ENCODE assay signal across 18 mouse cellular contexts in the genomic region with DNA sequence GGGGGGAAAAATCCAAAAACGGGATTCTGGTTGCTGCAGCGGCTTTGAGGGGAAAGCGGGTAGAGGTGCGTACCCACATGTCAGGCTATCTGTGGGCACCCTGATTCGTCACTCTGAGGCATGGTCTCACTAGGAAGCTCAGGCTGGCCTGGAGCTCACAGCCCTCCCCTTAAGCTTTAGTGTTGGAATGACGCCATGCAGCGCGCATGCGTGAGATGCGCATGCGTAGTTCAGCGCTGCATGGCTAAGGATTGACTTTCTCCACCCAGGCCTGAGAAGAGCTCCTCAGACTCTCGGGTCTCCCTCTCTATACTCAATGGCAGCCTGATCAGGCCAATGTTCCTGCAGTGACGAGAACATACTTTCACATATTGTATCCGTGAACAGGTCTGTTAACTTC. TPM values are rescaled to one million over a fixed set of nuclear protein-coding genes. Genes with fewer than 3 reads are reported as not detected.
A peak's percentile ranks its signal among the peaks of the same experiment; 100 is the strongest.
DNase-seq lines count a peak whose midpoint lies in the region; ATAC-seq and TF ChIP-seq lines count a peak whose summit lies in the region.
"Had no signal": no experiment of that assay in that cellular context is flagged by ENCODE, and none has a peak within 500 bp of the region (broad histone marks: within the 10 kb centered on the region; RNA-seq: fewer than 3 reads in every experiment).

No protein-coding gene starts in this region.

- H3K4me3 ChIP-seq in midbrain, embryonic 13.5 days (replicated peaks): no peak overlapping the region
- no peak overlapping the region for H3K4me3 ChIP-seq in midbrain, postnatal 0 days (ENCODE audit: low read depth, low read length)
- H3K4me3 ChIP-seq in embryonic facial prominence, embryonic 10.5 days: no peak overlapping the region
- H3K4me3 ChIP-seq: heart, embryonic 13.5 days; megakaryocyte, embryonic 14.5 days had no signal

- H3K4me2 ChIP-seq in midbrain, embryonic 13.5 days (replicated peaks): no peak overlapping the region
- no peak overlapping the region for H3K4me2 ChIP-seq in midbrain, postnatal 0 days (ENCODE audit: low read depth, low read length, poor library complexity, severe bottlenecking)
- H3K4me2 ChIP-seq: heart, embryonic 13.5 days; liver, embryonic 11.5 days had no signal

- no peak for DNase-seq in frontal cortex, postnatal 25 days (ENCODE audit: low spot score in 2 of 2)
- no peak for DNase-seq in midbrain, postnatal 0 days (ENCODE audit: low spot score)
- peak; percentile 89 for DNase-seq in ES-CJ7 (ENCODE audit: low read depth, low spot score)
- DNase-seq in brain, adult 2 months (ENCODE audit: low read depth, low spot score): peak; percentile 70
- no peak for DNase-seq in embryonic facial prominence, embryonic 10.5 days (ENCODE audit: low spot score)
- DNase-seq in cerebellum, postnatal 25 days: no peak
- DNase-seq: adrenal gland, postnatal 25 days; heart, adult 11 months; retina, postnatal 1 day; thymus, postnatal 36 days had no signal

- H3K27ac ChIP-seq in midbrain, embryonic 13.5 days: peak overlapping the region; percentile 86
- no peak overlapping the region for H3K27ac ChIP-seq in midbrain, postnatal 0 days (ENCODE audit: low read depth, low read length)
- H3K27ac ChIP-seq in embryonic facial prominence, embryonic 10.5 days (replicated peaks): no peak overlapping the region
- H3K27ac ChIP-seq: heart, embryonic 13.5 days; stomach, postnatal 0 days had no signal

- no peak for TF ChIP-seq CTCF in midbrain, postnatal 0 days (IDR thresholded peaks at IDR 0.05)

- H3K36me3 ChIP-seq in midbrain, embryonic 13.5 days: no peaks in the 10 kb centered on the region
- H3K36me3 ChIP-seq in midbrain, postnatal 0 days (ENCODE audit: insufficient read depth, low read length): no peaks in the 10 kb centered on the region
- H3K36me3 ChIP-seq in embryonic facial prominence, embryonic 10.5 days (replicated peaks): no peaks in the 10 kb centered on the region
- H3K36me3 ChIP-seq: heart, embryonic 13.5 days had no signal

- peaks cover 61% of the 10 kb centered on the region for H3K4me1 ChIP-seq in midbrain, embryonic 13.5 days (replicated peaks)
- H3K4me1 ChIP-seq in midbrain, postnatal 0 days (ENCODE audit: insufficient read depth, low read length): peaks cover 20% of the 10 kb centered on the region
- H3K4me1 ChIP-seq in embryonic facial prominence, embryonic 10.5 days: peaks cover 27% of the 10 kb centered on the region

- H3K9ac ChIP-seq in midbrain, embryonic 13.5 days (replicated peaks): no peak overlapping the region
- H3K9ac ChIP-seq in midbrain, postnatal 0 days (replicated peaks; ENCODE audit: low read length, poor library complexity, severe bottlenecking): no peak overlapping the region
- H3K9ac ChIP-seq: heart, embryonic 13.5 days had no signal

- 88% methylated on average over 15 of the region's 15 CpGs for WGBS in midbrain, embryonic 13.5 days
- WGBS in midbrain, postnatal 0 days: 87% methylated on average over 15 of the region's 15 CpGs
- 88% methylated on average over 15 of the region's 15 CpGs for WGBS in embryonic facial prominence, embryonic 10.5 days

- no peaks in the 10 kb centered on the region for H3K27me3 ChIP-seq in midbrain, embryonic 13.5 days
- H3K27me3 ChIP-seq in midbrain, postnatal 0 days (ENCODE audit: insufficient read depth, low read length): no peaks in the 10 kb centered on the region
- no peaks in the 10 kb centered on the region for H3K27me3 ChIP-seq in embryonic facial prominence, embryonic 10.5 days (replicated peaks; ENCODE audit: low read depth, poor library complexity, severe bottlenecking)
- H3K27me3 ChIP-seq: CH12.LX had no signal

- no peaks in the 10 kb centered on the region for H3K9me3 ChIP-seq in midbrain, embryonic 13.5 days
- no peaks in the 10 kb centered on the region for H3K9me3 ChIP-seq in midbrain, postnatal 0 days (ENCODE audit: low read length)
- H3K9me3 ChIP-seq in embryonic facial prominence, embryonic 10.5 days: no peaks in the 10 kb centered on the region
- H3K9me3 ChIP-seq: heart, embryonic 13.5 days; megakaryocyte, embryonic 14.5 days had no signal

- peak; percentile 4; the same call in 1 of the 2 replicates for ATAC-seq in frontal cortex, adult (ENCODE audit: low TSS enrichment)
- ATAC-seq in midbrain, embryonic 13.5 days: 0 out of 2 replicates have a peak, but pooled peaks have one; percentile 27
- ATAC-seq in midbrain, postnatal 0 days (ENCODE audit: low FRiP score): no peak

RNA-seq across cellular contexts. Expression of gene Sez6l, which starts 24.2 kb away (rescaled TPM):
- polyA plus RNA-seq in midbrain, embryonic 13.5 days (2015; fragmentation: Nextera tagmentation; extraction: Ambion mirVana): 41.6 and 42.0 TPM in 2 replicates
- total RNA-seq in midbrain, postnatal 0 days (2014; rRNA removed): 101 and 115 TPM in 2 replicates
- polyA plus RNA-seq in midbrain, postnatal 0 days (2015; fragmentation: Nextera tagmentation; extraction: Ambion mirVana): 60.7 and 65.7 TPM in 2 replicates
- polyA plus RNA-seq in embryonic facial prominence, embryonic 10.5 days (2016; fragmentation: Nextera tagmentation; extraction: Ambion mirVana): 0.63 and 0.75 TPM in 2 replicates
- total RNA-seq: CH12.LX; neutrophil, adult 5-6 weeks had no signal

Comparison
In these comparisons a context has a peak if more than half of its experiments do, and no peak if none do; other contexts are left out.
1. DNase-seq: peak in ES-CJ7 (single experiment) and brain, adult 2 months (single experiment); none in frontal cortex, postnatal 25 days (0 of 2), midbrain, postnatal 0 days (single experiment), embryonic facial prominence, embryonic 10.5 days (single experiment) and cerebellum, postnatal 25 days (0 of 2).
2. RNA of gene Sez6l, which starts 24.2 kb away (polyA plus RNA-seq): 60.7 to 65.7 TPM in midbrain, postnatal 0 days and 41.6 to 42.0 TPM in midbrain, embryonic 13.5 days; 0.63 to 0.75 TPM in embryonic facial prominence, embryonic 10.5 days; every median in the first group is over 10 times any median in the second.